Mouse (Mus musculus) midbrain, embryonic 13.5 days (tissue): ENCODE measurements around the gene Fam50a. TPM values are rescaled to one million over a fixed set of nuclear protein-coding genes. Genes with fewer than 3 reads are reported as not detected.
"Not testable (repeated sequence)": the region's sequence is repeated elsewhere in the genome, so short reads cannot be mapped to it uniquely, and the experiment has no call there.

ENCODE experiments used
- ATAC-seq: fragments of 200-750 bp; cut with Nextera tagmentation; 2 replicates; pipeline ENCODE4 v1.8.0; 2017; ENCODE audit warnings: mild to moderate bottlenecking, moderate TSS enrichment, moderate library complexity
- H3K27ac ChIP-seq: fragments of 300-500 bp; sonication (generic); 2 replicates; pipeline ENCODE4 v1.5.1; 2015; ENCODE audit warnings: inconsistent platforms, mild to moderate bottlenecking, moderate library complexity
- H3K27me3 ChIP-seq: fragments of 300-500 bp; sonication (generic); 2 replicates; pipeline ENCODE4 v1.6.1; 2015; ENCODE audit warnings: mild to moderate bottlenecking, inconsistent platforms
- H3K36me3 ChIP-seq: fragments of 300-500 bp; sonication (generic); 2 replicates; pipeline ENCODE4 v1.6.1; 2015; ENCODE audit warnings: mild to moderate bottlenecking, inconsistent platforms
- H3K4me1 ChIP-seq: fragments of 300-500 bp; sonication (generic); replicated peaks from 2 replicates; pipeline ENCODE4 v1.6.1; 2015; ENCODE audit warnings: inconsistent platforms
- H3K4me2 ChIP-seq: fragments of 300-500 bp; sonication (generic); replicated peaks from 2 replicates; pipeline ENCODE4 v1.6.1; 2015; ENCODE audit warnings: moderate library complexity, mild to moderate bottlenecking, inconsistent platforms
- H3K4me3 ChIP-seq: fragments of 300-500 bp; sonication (generic); replicated peaks from 2 replicates; pipeline ENCODE4 v1.5.1; 2015; ENCODE audit warnings: mild to moderate bottlenecking, inconsistent platforms
- H3K9ac ChIP-seq: fragments of 300-500 bp; sonication (generic); replicated peaks from 2 replicates; pipeline ENCODE4 v1.6.1; 2015; ENCODE audit warnings: mild to moderate bottlenecking, inconsistent platforms
- H3K9me3 ChIP-seq: fragments of 300-500 bp; sonication (generic); 2 replicates; pipeline ENCODE4 v1.6.1; 2016; ENCODE audit warnings: mild to moderate bottlenecking, inconsistent platforms
- WGBS: fragments of 180-500 bp; shearing (Covaris S2); methylation state at CpG from one replicate; pipeline ENCODE4 v1.1.7; 2015; 5-methylcytosine and 5-hydroxymethylcytosine counted together
- microRNA-seq: library from miRNA; unstranded; fragments of <30 nt; microRNA quantifications from one replicate; pipeline ENCODE4, GENCODE M21; 2016
- polyA plus RNA-seq: library from polyadenylated mRNA; unstranded; fragments of >200 nt; fragmentation: Nextera tagmentation; extraction: Ambion mirVana; gene quantifications from 2 replicates; pipeline ENCODE4 v1.2.1, GENCODE M21; 2015

The Fam50a gene
- polyA plus RNA-seq, 1 experiment from 2014 or later, result 62.5 TPM

- Histone ChIP-seq H3K27me3 (no peaks in the 10 kb centered on the region), H3K4me1 (peaks cover 7% of the 10 kb centered on the region; the same call in 1 of the 2 replicates), H3K27ac (peak within 1 kb of the TSS; percentile 76), H3K4me2 (peak within 1 kb of the TSS; percentile 63), H3K9me3 (no peaks in the 10 kb centered on the region), H3K36me3 (no peaks in the 10 kb centered on the region), H3K9ac (peak within 1 kb of the TSS; percentile 64), H3K4me3 (peak within 1 kb of the TSS; percentile 47)
- peak; percentile 94 for ATAC-seq
- WGBS, result 23% methylated on average over 11 of the region's 22 CpGs
These were observed 40.6 kb downstream of the Fam50a start, which contains the start of gene Lage3 for GRCm38 (mm10) chrX:74353467-74353770. Gene Lage3 (minus strand): TSS chrX:74353618.

- H3K36me3 ChIP-seq, ATAC-seq, H3K4me1 ChIP-seq, H3K9ac ChIP-seq, H3K9me3 ChIP-seq, H3K4me2 ChIP-seq, H3K27me3 ChIP-seq, H3K27ac ChIP-seq, H3K4me3 ChIP-seq: not testable (repeated sequence)
- 84% methylated on average over 3 of the region's 3 CpGs for WGBS
These were observed 44.2 kb downstream of the Fam50a start for GRCm38 (mm10) chrX:74357069-74357468.

- no peak overlapping the region for H3K4me3 ChIP-seq
- no peaks in the 10 kb centered on the region for H3K27me3 ChIP-seq
- no peaks in the 10 kb centered on the region for H3K4me1 ChIP-seq
- H3K9ac ChIP-seq, result no peak overlapping the region
- H3K4me2 ChIP-seq, result no peak overlapping the region
- no peaks in the 10 kb centered on the region for H3K36me3 ChIP-seq
- H3K27ac ChIP-seq, result no peak overlapping the region
- ATAC-seq, result no peak
- no peaks in the 10 kb centered on the region for H3K9me3 ChIP-seq
- WGBS, result 56% methylated on average over 11 of the region's 11 CpGs
These were observed 46.3 kb downstream of the Fam50a start for GRCm38 (mm10) chrX:74359171-74359570.

GRCm38 (mm10) chrX:74367512-74367911 lies 54.7 kb downstream of the Fam50a start:
- WGBS, result 70% methylated on average over 10 of the region's 10 CpGs
- no peaks in the 10 kb centered on the region for H3K27me3 ChIP-seq
- no peaks in the 10 kb centered on the region for H3K9me3 ChIP-seq
- H3K36me3 ChIP-seq, result peaks cover 3% of the 10 kb centered on the region; the same call in 1 of the 2 replicates
- no peak overlapping the region for H3K27ac ChIP-seq
- ATAC-seq, result 0 out of 2 replicates have a peak, but pooled peaks have one; percentile 2
- peak overlapping the region; percentile 69 for H3K4me2 ChIP-seq
- peak overlapping the region; percentile 59 for H3K4me3 ChIP-seq
- H3K4me1 ChIP-seq, result peaks cover 10% of the 10 kb centered on the region
- H3K9ac ChIP-seq, result peak overlapping the region; percentile 84

- Histone ChIP-seq H3K4me1 (peaks cover 15% of the 10 kb centered on the region), H3K9me3 (no peaks in the 10 kb centered on the region), H3K27ac (peak overlapping the region; percentile 80), H3K9ac (peak overlapping the region; percentile 84), H3K27me3 (no peaks in the 10 kb centered on the region), H3K4me2 (peak overlapping the region; percentile 69), H3K4me3 (peak overlapping the region; percentile 59), H3K36me3 (peaks cover 3% of the 10 kb centered on the region; the same call in 1 of the 2 replicates)
- WGBS, result 27% methylated on average over 48 of the region's 49 CpGs
- ATAC-seq, result peak; percentile 80
These were observed 55.5 kb downstream of the Fam50a start for GRCm38 (mm10) chrX:74368209-74368909.

Small RNA genes lying within 50 kb of the gene (microRNA-seq; reads per million reads assigned to microRNA genes)
- not detected for gene Mir7091
- gene Mir7092, result not detected

Other genes with a start within 250 kb of the Fam50a start
- not detected in 2 replicates for gene Opn1mw, start 185.6 kb upstream of the Fam50a start, polyA plus RNA-seq
- gene Mecp2, start 177.7 kb upstream of the Fam50a start, polyA plus RNA-seq, result 17.0 and 18.9 TPM in 2 replicates
- gene Tex28, start 145.2 kb upstream of the Fam50a start, polyA plus RNA-seq, result not detected in 2 replicates
- 0.08 and 0.13 TPM in 2 replicates for gene Tktl1, start 135.8 kb upstream of the Fam50a start, polyA plus RNA-seq
- 102 and 109 TPM in 2 replicates for gene Flna, start 63.2 kb upstream of the Fam50a start, polyA plus RNA-seq
- 19.2 and 20.4 TPM in 2 replicates for gene Emd, start 58.3 kb upstream of the Fam50a start, polyA plus RNA-seq
- gene Rpl10, start 42.2 kb upstream of the Fam50a start, polyA plus RNA-seq, result 542 and 551 TPM in 2 replicates
- 95.3 and 97.2 TPM in 2 replicates for gene Taz, start 31.1 kb upstream of the Fam50a start, polyA plus RNA-seq
- gene Dnase1l1, start 30.7 kb upstream of the Fam50a start, polyA plus RNA-seq, result 2.8 and 3.0 TPM in 2 replicates
- 193 and 197 TPM in 2 replicates for gene Atp6ap1, start 15.9 kb upstream of the Fam50a start, polyA plus RNA-seq
- gene Gdi1, start 8.0 kb upstream of the Fam50a start, polyA plus RNA-seq, result 1,006 and 1,051 TPM in 2 replicates
- gene Plxna3, start 16.0 kb downstream of the Fam50a start, polyA plus RNA-seq, result 58.2 and 62.0 TPM in 2 replicates
- gene Lage3, start 40.6 kb downstream of the Fam50a start, polyA plus RNA-seq, result 82.8 and 85.4 TPM in 2 replicates
- gene Ubl4a, start 60.2 kb downstream of the Fam50a start, polyA plus RNA-seq, result 66.7 and 68.8 TPM in 2 replicates
- gene Slc10a3, start 60.3 kb downstream of the Fam50a start, polyA plus RNA-seq, result 7.0 and 8.5 TPM in 2 replicates
- 33.7 and 37.7 TPM in 2 replicates for gene Fam3a, start 80.2 kb downstream of the Fam50a start, polyA plus RNA-seq
- 17.8 and 19.2 TPM in 2 replicates for gene Ikbkg, start 80.3 kb downstream of the Fam50a start, polyA plus RNA-seq
- 58.6 and 64.0 TPM in 2 replicates for gene G6pdx, start 116.2 kb downstream of the Fam50a start, polyA plus RNA-seq
- 0.46 TPM in 1 of 2 replicates, not detected in the other for gene Gm6880, start 168.4 kb downstream of the Fam50a start, polyA plus RNA-seq